Mouse (Mus musculus) mature B cell (primary cell): ENCODE results near the gene Rgs9.

Experiments used
- in situ Hi-C: fragments of 300-500 bp; cut with MboI; formaldehyde crosslinking; loops from 2 replicates; pipeline ENCODE4 v1.14.3; 2019

Rgs9 gene

GRCm38 (mm10) chr11:109178788-109179518 is 119.0 kb downstream of the Rgs9 start:
- in situ Hi-C loops, result no loop called here

- in situ Hi-C loops, result no loop called here
Observed at GRCm38 (mm10) chr11:109175376-109175969, 122.5 kb downstream of the Rgs9 start.
